Mouse (Mus musculus): Measurements from ENCODE around the gene Vmn1r126. TPM values are rescaled to one million over a fixed set of nuclear protein-coding genes. Genes with fewer than 3 reads are reported as not detected.
"Not testable (repeated sequence)": the region's sequence is repeated elsewhere in the genome, so short reads cannot be mapped to it uniquely, and the experiment has no call there.

Vmn1r126 gene
- total RNA-seq (2015) = not detected in 2 replicates
- total RNA-seq (2017) = not detected in 2 replicates

- not testable (repeated sequence) for ATAC-seq (ENCODE audit: poor library complexity, severe bottlenecking)
Measured at GRCm38 (mm10) chr7:21301367-21301766, at the start of gene Vmn1r126. Gene Vmn1r126 (minus strand): TSS chr7:21301467.

DNA sequence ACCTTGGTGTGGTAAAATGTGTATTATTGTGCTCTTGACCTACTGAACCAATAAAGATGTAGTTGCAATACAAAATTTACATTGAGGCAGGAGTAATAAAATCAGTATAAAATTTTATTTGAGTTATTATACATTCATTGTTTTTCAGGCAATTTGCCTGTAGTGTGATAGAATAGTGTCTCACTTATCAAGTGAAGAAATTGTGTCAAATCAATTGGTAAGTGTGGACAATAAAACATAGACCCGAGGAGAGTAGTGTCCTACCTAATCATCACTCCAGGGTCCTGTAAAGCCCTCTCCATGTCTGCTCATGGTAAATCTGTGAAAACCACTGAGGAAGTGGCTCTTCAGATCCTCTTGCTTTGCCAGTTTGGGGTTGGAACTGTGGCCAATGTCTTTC, 47.8 kb upstream of the Vmn1r126 start, which contains the start of gene Vmn1r128:
Gene Vmn1r128, plus strand, starts transcription at position 301 of the 400 bp plus-strand sequence.
- ATAC-seq (ENCODE audit: poor library complexity, severe bottlenecking) = not testable (repeated sequence)

DNA sequence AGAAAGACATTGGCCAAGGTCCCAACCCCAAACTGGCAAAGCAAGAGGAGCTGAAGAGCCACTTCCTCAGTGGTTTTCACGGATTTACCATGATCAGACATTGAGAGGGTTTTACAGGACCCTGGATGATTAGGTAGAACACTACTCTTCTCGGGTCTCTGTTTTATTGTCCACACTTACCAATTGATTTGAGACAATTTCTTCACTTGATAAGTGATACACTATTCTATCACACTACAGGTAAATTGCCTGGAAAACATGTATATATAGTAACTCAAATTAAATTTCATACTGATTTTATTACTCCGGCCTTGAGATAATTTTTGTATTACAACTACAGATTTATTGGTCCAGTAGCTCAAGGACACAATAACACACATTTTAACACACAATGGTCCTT, 18.5 kb upstream of the Vmn1r126 start, which contains the start of gene Vmn1r127:
Gene Vmn1r127, minus strand, starts transcription at position 101 of the 400 bp plus-strand sequence.
- ATAC-seq (ENCODE audit: poor library complexity, severe bottlenecking) = not testable (repeated sequence)

DNA sequence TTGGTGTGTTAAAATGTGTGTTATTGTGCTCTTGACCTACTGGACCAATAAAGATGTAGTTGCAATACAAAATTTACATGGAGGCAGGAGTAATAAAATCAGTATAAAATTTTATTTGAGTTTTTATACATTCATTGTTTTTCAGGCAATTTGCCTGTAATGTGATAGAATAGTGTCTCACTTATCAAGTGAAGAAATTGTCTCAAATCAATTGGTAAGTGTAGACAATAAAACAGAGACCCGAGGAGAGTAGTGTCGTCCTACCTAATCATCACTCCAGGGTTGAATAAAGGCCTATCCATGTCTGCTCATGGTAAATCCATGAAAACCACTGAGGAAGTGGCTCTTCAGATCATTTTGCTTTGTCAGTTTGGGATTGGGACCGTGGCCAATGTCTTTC, 29.4 kb downstream of the Vmn1r126 start, which contains the start of gene Vmn1r125:
Gene Vmn1r125, plus strand, starts transcription at position 301 of the 400 bp plus-strand sequence.
- not testable (repeated sequence) for ATAC-seq (ENCODE audit: poor library complexity, severe bottlenecking)

GRCm38 (mm10) chr7:21260517-21260916, 40.8 kb downstream of the Vmn1r126 start, which contains the start of gene Vmn1r124:
Gene Vmn1r124 (minus strand): TSS chr7:21260617.
- not testable (repeated sequence) for ATAC-seq (ENCODE audit: poor library complexity, severe bottlenecking)

Other genes starting within 250 kb of the Vmn1r126 start
- not detected in 2 replicates for gene Vmn1r120, start 247.7 kb downstream of the Vmn1r126 start, total RNA-seq (2015)
- gene Vmn1r120, start 247.7 kb downstream of the Vmn1r126 start, total RNA-seq (2017) = not detected in 2 replicates
- gene Vmn1r121, start 203.0 kb downstream of the Vmn1r126 start, total RNA-seq (2015) = not detected in 2 replicates
- gene Vmn1r121, start 203.0 kb downstream of the Vmn1r126 start, total RNA-seq (2017) = not detected in 2 replicates
- not detected in 2 replicates for gene Vmn1r122, start 167.3 kb downstream of the Vmn1r126 start, total RNA-seq (2015)
- gene Vmn1r122, start 167.3 kb downstream of the Vmn1r126 start, total RNA-seq (2017) = not detected in 2 replicates
- not detected in 2 replicates for gene Vmn1r123, start 139.3 kb downstream of the Vmn1r126 start, total RNA-seq (2015)
- gene Vmn1r123, start 139.3 kb downstream of the Vmn1r126 start, total RNA-seq (2017) = not detected in 2 replicates
- gene Gm5157, start 111.0 kb downstream of the Vmn1r126 start, total RNA-seq (2015) = not detected in 2 replicates
- gene Gm5157, start 111.0 kb downstream of the Vmn1r126 start, total RNA-seq (2017) = not detected in 2 replicates
- gene Vmn1r124, start 40.9 kb downstream of the Vmn1r126 start, total RNA-seq (2015) = not detected in 2 replicates
- gene Vmn1r124, start 40.9 kb downstream of the Vmn1r126 start, total RNA-seq (2017) = not detected in 2 replicates
- gene Vmn1r125, start 29.3 kb downstream of the Vmn1r126 start, total RNA-seq (2015) = not detected in 2 replicates
- gene Vmn1r125, start 29.3 kb downstream of the Vmn1r126 start, total RNA-seq (2017) = not detected in 2 replicates
- gene Vmn1r127, start 18.4 kb upstream of the Vmn1r126 start, total RNA-seq (2015) = not detected in 2 replicates
- not detected in 2 replicates for gene Vmn1r127, start 18.4 kb upstream of the Vmn1r126 start, total RNA-seq (2017)
- gene Vmn1r128, start 47.9 kb upstream of the Vmn1r126 start, total RNA-seq (2015) = not detected in 2 replicates
- gene Vmn1r128, start 47.9 kb upstream of the Vmn1r126 start, total RNA-seq (2017) = not detected in 2 replicates
- gene Vmn1r129, start 59.8 kb upstream of the Vmn1r126 start, total RNA-seq (2015) = not detected in 2 replicates
- not detected in 2 replicates for gene Vmn1r129, start 59.8 kb upstream of the Vmn1r126 start, total RNA-seq (2017)
- gene Gm6882, start 131.3 kb upstream of the Vmn1r126 start, total RNA-seq (2015) = not detected in 2 replicates
- gene Gm6882, start 131.3 kb upstream of the Vmn1r126 start, total RNA-seq (2017) = not detected in 2 replicates
- not detected in 2 replicates for gene Vmn1r130, start 210.3 kb upstream of the Vmn1r126 start, total RNA-seq (2015)
- not detected in 2 replicates for gene Vmn1r130, start 210.3 kb upstream of the Vmn1r126 start, total RNA-seq (2017)
- gene Vmn1r131, start 244.6 kb upstream of the Vmn1r126 start, total RNA-seq (2015) = not detected in 2 replicates
- not detected in 2 replicates for gene Vmn1r131, start 244.6 kb upstream of the Vmn1r126 start, total RNA-seq (2017)

Data from megakaryocyte, adult 5-6 weeks (primary cell).